Mouse (Mus musculus) brown adipose tissue, adult 24 weeks (tissue): Measurements from ENCODE around the gene H1fnt. TPM values are rescaled to one million over a fixed set of nuclear protein-coding genes. Genes with fewer than 3 reads are reported as not detected.

Experiments used
- H3K27ac ChIP-seq: fragments of 200-500 bp; replicated peaks from 2 replicates; pipeline ENCODE4 v1.5.1; 2012; ENCODE audit warnings: low read depth, mild to moderate bottlenecking, low read length
- H3K4me1 ChIP-seq: fragments of 200-500 bp; 2 replicates; pipeline ENCODE4 v1.6.1; 2012; ENCODE audit warnings: low read length, mixed read lengths; ENCODE audit not compliant: control insufficient read depth, insufficient read depth, insufficient read length
- H3K4me3 ChIP-seq: fragments of 200-500 bp; 2 replicates; pipeline ENCODE4 v1.5.1; 2012; ENCODE audit warnings: low read depth, mild to moderate bottlenecking, low read length, moderate library complexity; ENCODE audit not compliant: insufficient read depth
- polyA plus RNA-seq: library from polyadenylated mRNA; stranded (reverse); fragments of >200 nt; gene quantifications from 2 replicates; pipeline ENCODE4 v1.2.4, GENCODE M21; 2012; ENCODE audit not compliant: missing spikeins, insufficient read depth, insufficient read length

Gene H1fnt
- not detected in 2 replicates for polyA plus RNA-seq

DNA sequence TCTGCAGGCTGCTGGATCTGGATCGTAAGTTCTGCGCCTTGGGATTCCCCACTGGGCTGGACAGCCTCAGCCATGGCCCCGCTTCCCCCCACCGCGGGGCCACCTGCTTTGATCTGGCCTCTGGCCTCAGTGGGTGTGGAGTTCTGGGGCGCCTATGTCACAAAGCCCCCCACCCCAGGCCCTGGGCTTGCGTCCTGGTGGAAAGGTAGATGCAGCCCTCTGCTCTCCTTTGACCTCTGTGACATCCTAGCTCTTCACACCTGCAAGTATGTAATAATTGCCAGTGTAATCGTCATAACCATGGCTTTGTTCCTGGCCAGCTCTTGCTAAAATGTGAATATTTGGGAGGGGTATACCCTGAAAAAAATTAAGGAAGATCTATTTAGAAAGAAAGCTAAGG is at the start of gene H1fnt:
H1fnt (minus strand) TSS at position 101 of the 400 bp plus-strand sequence.
- Histone ChIP-seq H3K4me3 (no peak within 1 kb of the TSS), H3K27ac (no peak within 1 kb of the TSS), H3K4me1 (no peaks in the 10 kb centered on the region)

DNA sequence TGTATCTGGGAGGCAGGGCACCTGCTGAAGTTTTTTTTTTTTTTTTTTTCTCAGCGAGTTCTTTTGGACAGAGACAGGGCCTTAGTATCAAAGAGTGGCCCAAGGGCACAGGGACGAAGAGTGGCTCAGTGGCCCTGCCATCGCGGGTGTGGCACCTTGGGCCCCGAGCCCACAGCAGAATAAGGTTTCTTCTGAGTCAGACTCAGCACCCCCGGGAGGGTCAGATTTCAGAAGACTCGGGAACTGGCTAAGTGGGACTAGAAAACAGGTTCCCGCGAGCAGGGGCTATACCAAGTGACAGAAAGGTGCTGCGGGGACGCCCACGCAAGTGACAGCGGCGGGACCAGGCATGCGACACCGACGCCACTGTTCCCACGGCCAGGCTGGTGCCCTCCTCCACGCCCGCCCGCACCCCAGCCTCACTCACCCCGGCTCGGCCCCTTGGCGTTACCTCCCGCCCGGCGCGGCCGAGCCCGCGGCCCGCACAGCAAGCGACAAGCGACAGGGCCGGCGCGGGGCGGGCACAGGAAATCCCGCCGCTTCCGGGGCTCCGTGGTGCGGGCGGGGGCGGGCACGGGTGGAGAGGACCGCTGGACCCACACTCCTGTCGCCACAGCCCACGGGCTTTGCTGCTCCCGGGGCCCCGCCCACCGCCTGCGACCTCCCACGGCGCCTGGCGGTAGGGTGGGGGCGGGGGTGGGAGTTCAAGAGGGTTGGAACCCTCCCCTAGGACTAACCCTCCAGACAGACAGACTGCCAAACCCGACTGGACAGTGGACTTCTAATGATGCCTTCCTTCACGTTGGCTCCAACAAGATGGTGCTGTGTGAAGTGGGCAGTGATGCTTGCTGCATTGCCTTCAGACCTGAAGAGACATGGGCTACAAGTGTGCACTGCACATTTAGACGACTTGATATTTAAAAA is 38.8 kb upstream of the H1fnt start, which contains the start of gene Zfp641:
Zfp641 (minus strand) TSS at position 534 of the 924 bp plus-strand sequence.
- Histone ChIP-seq H3K27ac (no peak within 1 kb of the TSS), H3K4me3 (peak within 1 kb of the TSS; percentile 73), H3K4me1 (no peaks in the 10 kb centered on the region)

DNA sequence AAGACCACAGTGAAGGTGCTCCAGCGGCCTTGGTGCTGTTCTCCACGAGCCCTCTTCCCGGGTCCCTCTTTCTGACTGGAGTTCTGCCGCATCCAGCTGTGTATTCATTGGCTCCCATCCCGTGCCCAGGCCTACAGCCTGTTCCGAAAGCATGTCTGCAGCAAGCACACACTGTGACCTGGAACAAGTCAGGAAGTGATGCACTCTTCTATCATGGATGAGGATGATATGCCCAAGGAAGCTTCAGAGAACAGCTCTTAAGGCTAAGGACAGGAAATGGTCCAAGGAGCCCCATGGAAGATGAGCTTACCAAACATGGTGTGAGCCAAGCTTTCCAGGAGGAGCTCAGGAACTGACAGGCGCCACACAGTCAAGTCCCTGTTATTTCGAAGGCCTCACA is 36.6 kb upstream of the H1fnt start:
- Histone ChIP-seq H3K27ac (no peak overlapping the region), H3K4me3 (no peak overlapping the region), H3K4me1 (no peaks in the 10 kb centered on the region)

DNA sequence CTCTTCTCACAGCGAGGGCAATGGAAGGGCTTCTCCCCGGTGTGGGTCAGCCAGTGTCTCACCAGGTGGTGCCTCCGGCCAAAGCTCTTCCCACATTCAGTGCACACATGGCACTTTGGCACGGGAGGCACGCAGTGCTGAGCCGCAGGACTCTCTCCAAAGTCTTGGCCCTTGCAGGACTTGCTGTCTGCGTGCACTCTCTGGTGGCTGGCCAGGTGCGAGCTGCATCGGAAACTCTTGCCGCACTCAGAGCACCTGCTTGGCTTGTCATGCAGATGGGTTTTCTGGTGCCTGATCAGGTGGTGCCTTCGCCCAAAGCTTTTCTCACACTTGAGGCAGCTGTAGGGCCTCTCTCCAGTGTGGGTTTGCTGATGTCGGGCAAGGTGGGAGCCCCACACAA is 31.5 kb upstream of the H1fnt start:
- Histone ChIP-seq H3K27ac (no peak overlapping the region), H3K4me3 (no peak overlapping the region), H3K4me1 (no peaks in the 10 kb centered on the region)

DNA sequence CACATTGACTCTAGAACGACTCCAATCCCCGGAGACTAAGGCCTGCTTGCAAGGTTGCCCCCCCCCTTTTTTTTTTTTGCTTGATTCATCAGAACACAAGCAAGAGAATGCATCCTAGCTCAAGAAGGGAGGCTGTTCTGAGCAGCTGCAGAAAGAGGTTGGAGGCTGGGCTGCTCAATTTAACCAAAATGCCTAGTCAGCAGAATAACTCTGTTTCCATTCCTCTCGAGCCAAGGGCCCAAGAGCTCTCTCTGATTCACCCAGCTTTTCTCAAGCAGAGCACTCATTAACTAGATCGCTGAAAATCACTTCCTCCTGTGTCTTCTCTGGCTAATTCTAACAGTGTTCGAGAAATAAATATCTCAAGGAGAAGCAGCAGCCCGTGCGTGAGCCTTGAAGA is 29.3 kb upstream of the H1fnt start:
- no peak overlapping the region for H3K27ac ChIP-seq
- H3K4me3 ChIP-seq = no peak overlapping the region
- no peaks in the 10 kb centered on the region for H3K4me1 ChIP-seq

DNA sequence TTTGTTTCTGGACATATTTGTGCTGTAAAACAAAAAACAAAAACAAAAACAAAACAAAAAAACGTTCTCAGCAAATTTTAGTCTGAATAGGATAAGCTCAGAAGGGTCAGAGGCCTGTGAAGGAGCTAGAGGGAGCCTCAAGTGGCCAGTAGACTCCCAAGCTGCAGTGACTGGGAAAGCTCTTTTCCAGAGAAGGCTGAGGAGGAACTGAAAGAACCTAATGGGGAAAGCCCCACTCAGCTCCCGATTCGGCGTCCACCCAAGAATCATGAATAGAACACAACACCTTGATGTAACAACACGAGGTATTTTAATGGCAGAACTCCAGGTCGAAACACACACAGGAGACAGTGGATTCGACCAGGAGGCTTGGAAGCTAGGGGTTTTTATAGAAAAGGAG is 683 bp upstream of the H1fnt start:
- Histone ChIP-seq H3K27ac (no peak overlapping the region), H3K4me3 (no peak overlapping the region), H3K4me1 (no peaks in the 10 kb centered on the region)

DNA sequence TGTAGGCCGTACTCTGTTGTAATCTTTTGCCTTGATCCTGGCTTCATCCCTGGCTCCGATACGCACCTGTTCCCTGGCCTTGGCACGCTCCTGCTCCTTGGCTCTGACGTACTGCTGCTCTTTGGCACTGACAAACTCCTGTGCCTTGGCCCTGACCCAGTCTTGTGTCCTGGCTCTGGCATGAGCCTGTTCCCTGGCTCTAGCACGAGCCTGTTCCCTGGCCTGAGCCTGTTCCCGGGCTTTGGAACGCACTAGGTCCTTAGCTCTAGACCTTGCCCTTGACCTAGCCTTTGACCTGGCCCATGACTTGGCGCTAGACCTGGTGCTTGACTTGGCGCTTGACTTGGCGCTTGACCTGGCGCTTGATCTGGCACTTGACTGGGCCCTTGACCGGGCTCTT is 822 bp downstream of the H1fnt start:
- Histone ChIP-seq H3K27ac (no peak overlapping the region), H3K4me1 (no peaks in the 10 kb centered on the region), H3K4me3 (no peak overlapping the region)

DNA sequence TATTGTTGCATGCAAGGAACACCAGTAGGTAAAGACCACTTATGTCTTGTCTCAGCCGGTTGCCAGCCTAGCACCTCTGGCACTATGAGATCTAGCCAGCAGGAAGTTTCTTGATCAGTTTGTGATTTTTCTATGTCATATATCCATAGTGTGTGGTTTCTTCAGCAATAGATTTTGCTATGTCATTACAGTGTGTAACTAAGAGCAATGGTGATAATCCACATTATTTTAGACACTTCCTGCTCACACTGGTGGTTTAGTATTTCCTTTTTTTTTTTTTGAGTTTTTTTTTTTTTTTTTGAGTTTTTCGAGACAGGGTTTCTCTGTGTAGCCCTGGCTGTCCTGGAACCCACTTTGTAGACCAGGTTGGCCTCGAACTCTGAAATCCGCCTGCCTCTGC is 21.7 kb downstream of the H1fnt start:
- no peaks in the 10 kb centered on the region for H3K4me1 ChIP-seq
- H3K4me3 ChIP-seq = no peak overlapping the region
- no peak overlapping the region for H3K27ac ChIP-seq

DNA sequence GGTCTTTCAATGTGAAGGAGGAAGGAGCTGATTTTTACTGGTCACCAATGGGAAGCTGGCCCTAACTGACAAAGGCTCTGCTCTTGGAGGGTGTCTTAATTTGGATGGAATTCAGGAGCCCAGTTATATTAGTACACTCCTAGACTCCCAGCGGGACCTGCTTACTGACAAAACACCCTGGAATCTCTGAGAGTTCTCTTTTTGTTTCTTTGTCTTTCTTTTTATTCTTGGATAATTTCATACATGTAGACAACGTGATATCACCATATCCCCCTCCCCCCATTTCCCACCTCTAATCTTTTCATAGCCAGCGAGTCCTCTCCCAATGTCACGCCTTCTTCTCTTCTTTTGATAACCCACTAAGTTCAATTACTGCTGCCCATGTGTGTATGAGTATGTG is 22.7 kb downstream of the H1fnt start, which contains the start of gene Olfr286:
Olfr286 (minus strand) TSS at position 101 of the 400 bp plus-strand sequence.
- H3K4me3 ChIP-seq = no peak within 1 kb of the TSS
- no peak within 1 kb of the TSS for H3K27ac ChIP-seq
- no peaks in the 10 kb centered on the region for H3K4me1 ChIP-seq

DNA sequence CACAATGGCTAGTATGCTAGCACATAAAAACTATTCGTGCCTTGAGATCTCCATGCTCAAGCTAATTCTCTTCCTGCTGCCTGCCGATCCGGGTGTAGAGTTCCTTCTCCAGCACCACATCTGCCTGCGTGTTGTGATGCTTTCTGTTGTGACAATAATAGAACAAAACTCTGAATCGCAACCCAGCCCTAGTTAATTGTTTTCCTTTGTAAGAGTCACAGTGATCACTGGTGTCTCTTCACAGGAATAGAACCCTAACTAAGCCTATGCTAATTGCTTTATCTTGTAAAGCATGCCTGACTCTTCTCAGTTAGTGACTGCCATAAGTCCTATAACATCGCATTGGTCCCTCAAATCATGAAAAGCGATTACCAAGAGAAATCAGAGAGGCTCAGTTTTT is 31.0 kb downstream of the H1fnt start:
- Histone ChIP-seq H3K4me1 (no peaks in the 10 kb centered on the region), H3K27ac (no peak overlapping the region), H3K4me3 (no peak overlapping the region)

DNA sequence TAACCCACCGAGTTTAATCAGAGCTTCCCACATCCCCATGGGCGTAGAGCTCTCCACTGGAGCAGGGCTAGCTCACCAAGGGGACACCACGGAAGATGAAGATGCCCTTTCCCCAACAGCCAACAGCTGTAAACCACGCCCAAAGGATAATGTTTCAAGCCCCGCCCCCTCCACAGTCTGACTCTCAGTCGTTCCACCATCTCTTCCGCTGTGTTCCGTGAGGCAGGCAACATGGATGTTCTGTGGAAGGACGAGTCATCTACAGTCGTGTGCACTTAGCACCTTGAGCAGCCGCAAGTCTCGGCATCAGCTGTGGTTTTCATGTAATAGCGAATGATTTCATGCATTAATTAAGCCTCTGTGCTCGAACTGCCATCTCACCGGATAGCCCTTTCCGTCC is 31.5 kb downstream of the H1fnt start:
- Histone ChIP-seq H3K4me3 (no peak overlapping the region), H3K27ac (no peak overlapping the region), H3K4me1 (no peaks in the 10 kb centered on the region)

DNA sequence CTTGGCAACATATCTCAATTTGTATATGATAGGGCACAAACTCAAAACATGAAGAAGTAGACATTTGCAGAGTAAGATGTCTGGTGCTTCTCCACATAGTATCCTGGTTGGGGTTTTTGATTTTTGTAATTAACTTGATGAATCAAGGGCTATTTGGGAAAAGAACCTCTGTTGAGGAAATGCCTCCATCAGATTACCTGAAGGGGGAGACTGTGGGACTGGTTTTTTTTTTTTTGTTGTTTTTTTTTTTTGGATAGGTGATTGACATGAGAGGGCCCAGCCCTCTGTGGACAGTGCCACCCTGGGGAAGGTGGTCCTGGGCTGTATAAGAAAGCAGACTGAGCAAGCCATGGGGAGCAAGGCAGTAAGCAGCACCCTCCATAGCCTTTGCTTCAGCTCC is 34.7 kb downstream of the H1fnt start:
- H3K4me1 ChIP-seq = no peaks in the 10 kb centered on the region
- no peak overlapping the region for H3K4me3 ChIP-seq
- H3K27ac ChIP-seq = no peak overlapping the region

DNA sequence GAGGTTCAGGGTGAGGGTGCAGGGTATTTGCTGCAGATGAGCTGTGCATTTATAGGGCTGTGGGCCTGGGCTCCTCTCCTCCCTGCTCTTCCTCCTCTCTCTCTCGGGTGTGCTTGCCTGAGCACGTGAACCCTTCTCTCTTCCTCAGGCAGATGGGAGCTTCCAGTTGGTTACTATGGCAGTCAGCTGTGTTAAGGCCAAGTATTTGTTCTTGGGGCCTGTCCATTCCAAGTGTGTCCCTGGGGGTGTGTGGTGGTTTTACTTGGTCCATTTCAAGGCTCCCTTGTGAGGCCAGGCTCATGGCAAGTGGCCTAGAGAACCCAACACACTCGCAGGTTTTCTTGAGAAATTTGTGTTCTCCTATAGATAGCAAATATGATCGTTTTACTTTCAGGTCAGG is 36.2 kb downstream of the H1fnt start, which contains the start of the genes Gm44579 and Olfr287:
Gm44579 (minus strand) TSS at position 101 of the 400 bp plus-strand sequence.
Olfr287 (minus strand) TSS at position 180 of the 400 bp plus-strand sequence.
- Histone ChIP-seq H3K4me3 (no peak within 1 kb of the TSS), H3K27ac (no peak within 1 kb of the TSS), H3K4me1 (no peaks in the 10 kb centered on the region)

DNA sequence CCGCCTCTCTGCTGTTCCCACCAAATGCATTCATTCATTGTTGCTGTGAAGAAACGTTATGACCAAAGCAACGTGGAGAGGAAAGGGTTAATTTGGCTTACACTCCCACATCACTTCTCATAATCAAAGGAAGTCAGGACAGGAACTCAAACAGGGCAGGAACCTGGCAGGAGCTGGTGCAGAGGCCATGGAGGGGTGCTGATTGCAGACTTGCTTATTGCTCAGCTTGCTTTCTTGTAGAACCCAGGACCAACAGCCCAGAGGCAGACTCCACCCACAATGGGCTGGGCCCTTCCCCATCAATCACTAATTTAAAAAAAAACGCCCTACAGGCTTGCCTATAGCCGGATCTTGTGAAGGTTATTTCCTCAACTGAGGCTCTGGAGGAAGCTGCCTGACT is 43.0 kb downstream of the H1fnt start:
- no peak overlapping the region for H3K27ac ChIP-seq
- H3K4me1 ChIP-seq = peaks cover 4% of the 10 kb centered on the region; the same call in 1 of the 2 replicates
- no peak overlapping the region for H3K4me3 ChIP-seq

DNA sequence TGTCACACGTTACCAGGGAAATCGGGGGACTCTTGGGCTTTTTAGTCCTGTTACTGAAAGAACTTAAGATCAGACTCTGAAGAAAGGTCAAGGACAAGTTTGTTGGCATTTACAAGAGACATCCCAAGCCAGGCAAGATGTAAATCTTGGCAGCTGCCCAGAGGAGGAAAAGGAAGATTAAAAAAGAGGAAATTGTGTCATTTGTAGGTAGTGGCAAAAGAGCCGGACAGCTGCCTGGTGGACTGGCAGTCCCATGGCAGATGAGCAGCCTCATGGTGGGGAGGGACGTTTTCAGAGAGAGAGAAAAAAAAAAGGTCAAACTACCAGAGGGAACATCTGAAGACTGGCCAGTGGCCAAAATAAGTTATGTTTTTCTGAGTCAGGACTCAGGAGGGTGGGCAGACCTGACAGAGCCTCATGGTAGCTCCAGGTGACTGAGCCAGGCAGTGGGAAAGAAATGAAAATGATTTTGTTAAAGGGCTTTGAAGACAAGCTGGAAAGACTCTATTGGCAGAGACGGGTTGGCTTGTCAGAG is 43.7 kb downstream of the H1fnt start:
- Histone ChIP-seq H3K4me1 (peaks cover 4% of the 10 kb centered on the region; the same call in 1 of the 2 replicates), H3K27ac (no peak overlapping the region), H3K4me3 (no peak overlapping the region)
